In genomic region chr5:65457846-65458245, GRCm38 (mm10) we compare ENCODE assay signal across 11 mouse cellular contexts. TPM values are rescaled to one million over a fixed set of nuclear protein-coding genes. Genes with fewer than 3 reads are reported as not detected.
DNase-seq lines count a peak whose midpoint lies in the region; ATAC-seq and TF ChIP-seq lines count a peak whose summit lies in the region.
"Had no signal": no experiment of that assay in that cellular context is flagged by ENCODE, and none has a peak within 500 bp of the region (broad histone marks: within the 10 kb centered on the region; RNA-seq: fewer than 3 reads in every experiment).

No protein-coding gene starts in this region.

- H3K4me2 ChIP-seq in kidney, postnatal 0 days (ENCODE audit: low read length): no peak overlapping the region
- H3K4me2 ChIP-seq in embryonic facial prominence, embryonic 12.5 days (replicated peaks): no peak overlapping the region
- H3K4me2 ChIP-seq in heart, embryonic 16.5 days (ENCODE audit: low read depth, low read length): no peak overlapping the region

- no peak overlapping the region for H3K9ac ChIP-seq in kidney, postnatal 0 days (ENCODE audit: low read depth, low read length)
- H3K9ac ChIP-seq in embryonic facial prominence, embryonic 12.5 days: no peak overlapping the region
- H3K9ac ChIP-seq in heart, embryonic 16.5 days (ENCODE audit: low read length): 0 out of 2 replicates have a peak overlapping the region, but pooled peaks have one; percentile 5

- no peaks in the 10 kb centered on the region for H3K27me3 ChIP-seq in kidney, postnatal 0 days (ENCODE audit: insufficient read depth, low read length)
- no peaks in the 10 kb centered on the region for H3K27me3 ChIP-seq in embryonic facial prominence, embryonic 12.5 days
- H3K27me3 ChIP-seq in heart, embryonic 16.5 days (ENCODE audit: control insufficient read depth, insufficient read depth, low read length): no peaks in the 10 kb centered on the region

- ATAC-seq in kidney, postnatal 0 days (replicated peaks; ENCODE audit: low FRiP score, low read depth): no peak
- no peak for ATAC-seq in embryonic facial prominence, embryonic 12.5 days (ENCODE audit: insufficient number of reproducible peaks, insufficient read depth, low FRiP score, low TSS enrichment)
- peak; percentile 29 for ATAC-seq in heart, embryonic 16.5 days (replicated peaks; ENCODE audit: extremely low read depth, insufficient read depth, low FRiP score)
- ATAC-seq in CD4-positive, CD25-positive, alpha-beta regulatory T cell, adult 4 months: no peak
- ATAC-seq: forebrain, embryonic 16.5 days had no signal

- H3K27ac ChIP-seq in kidney, postnatal 0 days: peak overlapping the region; percentile 54
- peak overlapping the region; percentile 89 for H3K27ac ChIP-seq in embryonic facial prominence, embryonic 12.5 days
- H3K27ac ChIP-seq in heart, embryonic 16.5 days (ENCODE audit: low read length): peak overlapping the region; percentile 83

- H3K36me3 ChIP-seq in kidney, postnatal 0 days (ENCODE audit: insufficient read depth, low read length): 0 out of 2 replicates have a peak, but pooled peaks cover 4% of the 10 kb centered on the region
- H3K36me3 ChIP-seq in embryonic facial prominence, embryonic 12.5 days: 0 out of 2 replicates have a peak, but pooled peaks cover 3% of the 10 kb centered on the region
- H3K36me3 ChIP-seq in heart, embryonic 16.5 days (ENCODE audit: control insufficient read depth, insufficient read depth): peaks cover 3% of the 10 kb centered on the region; the same call in 1 of the 2 replicates

- no peak for TF ChIP-seq CTCF in kidney, postnatal 0 days (IDR thresholded peaks at IDR 0.05; ENCODE audit: low read depth)

- no peak overlapping the region for H3K4me3 ChIP-seq in kidney, postnatal 0 days (replicated peaks; ENCODE audit: low read depth, low read length)
- H3K4me3 ChIP-seq in embryonic facial prominence, embryonic 12.5 days: no peak overlapping the region
- H3K4me3 ChIP-seq in heart, embryonic 16.5 days (ENCODE audit: low read length): no peak overlapping the region

- no peak for DNase-seq in kidney, postnatal 0 days (ENCODE audit: low spot score)
- DNase-seq in kidney, adult 18-20 months: no peak
- peak; percentile 62 for DNase-seq in skeletal muscle tissue, adult 2 months (ENCODE audit: low read depth, low spot score)
- DNase-seq in cerebellum, postnatal 14 days: no peak
- DNase-seq in frontal cortex, postnatal 25 days (ENCODE audit: low spot score in 2 of 2): no peak
- DNase-seq: adrenal gland, postnatal 25 days had no signal

- no peaks in the 10 kb centered on the region for H3K4me1 ChIP-seq in kidney, postnatal 0 days (replicated peaks; ENCODE audit: insufficient read depth, low read length)
- H3K4me1 ChIP-seq in embryonic facial prominence, embryonic 12.5 days: peaks cover 22% of the 10 kb centered on the region
- H3K4me1 ChIP-seq in heart, embryonic 16.5 days (ENCODE audit: control insufficient read depth, insufficient read depth, low read length): peaks cover 48% of the 10 kb centered on the region

- no peaks in the 10 kb centered on the region for H3K9me3 ChIP-seq in kidney, postnatal 0 days (replicated peaks; ENCODE audit: low read length)
- H3K9me3 ChIP-seq in embryonic facial prominence, embryonic 12.5 days: no peaks in the 10 kb centered on the region
- H3K9me3 ChIP-seq in heart, embryonic 16.5 days (replicated peaks; ENCODE audit: control insufficient read depth, low read length): no peaks in the 10 kb centered on the region

- 52% methylated on average over 5 of the region's 5 CpGs for WGBS in kidney, postnatal 0 days
- 68% methylated on average over 5 of the region's 5 CpGs for WGBS in embryonic facial prominence, embryonic 12.5 days
- WGBS in heart, embryonic 16.5 days: 37% methylated on average over 5 of the region's 5 CpGs

RNA-seq across cellular contexts. Expression of gene Ugdh, which starts 22.1 kb away (rescaled TPM):
- polyA plus RNA-seq in kidney, postnatal 0 days (2015; fragmentation: Nextera tagmentation; extraction: Ambion mirVana): 94.5 and 103 TPM in 2 replicates
- 146 and 147 TPM in 2 replicates for polyA plus RNA-seq in embryonic facial prominence, embryonic 12.5 days (2016; fragmentation: Nextera tagmentation; extraction: Ambion mirVana)
- polyA plus RNA-seq in heart, embryonic 16.5 days (2015; fragmentation: Nextera tagmentation; extraction: Ambion mirVana): 58.9 and 65.3 TPM in 2 replicates
- polyA plus RNA-seq in CD4-positive, CD25-positive, alpha-beta regulatory T cell, adult 4 months (2017; shearing (Covaris generic)): 10 to 100 TPM; 11.3 to 12.2 TPM

RNA-seq across cellular contexts. Expression of gene Gm43552, which starts 34.8 kb away (rescaled TPM):
- 0.96 TPM in 1 of 2 replicates, not detected in the other for polyA plus RNA-seq in kidney, postnatal 0 days (2015; fragmentation: Nextera tagmentation; extraction: Ambion mirVana)
- not detected in 2 replicates for polyA plus RNA-seq in embryonic facial prominence, embryonic 12.5 days (2016; fragmentation: Nextera tagmentation; extraction: Ambion mirVana)
- polyA plus RNA-seq in heart, embryonic 16.5 days (2015; fragmentation: Nextera tagmentation; extraction: Ambion mirVana): 0.91 and 2.3 TPM in 2 replicates
- not detected for polyA plus RNA-seq in CD4-positive, CD25-positive, alpha-beta regulatory T cell, adult 4 months (2017; shearing (Covaris generic))
- polyA plus RNA-seq: forebrain, embryonic 16.5 days; midbrain, postnatal 0 days had no signal
